Mouse (Mus musculus): ENCODE results near the gene Rnaset2b.
"Not testable (repeated sequence)": the region's sequence is repeated elsewhere in the genome, so short reads cannot be mapped to it uniquely, and the experiment has no call there.

DNA sequence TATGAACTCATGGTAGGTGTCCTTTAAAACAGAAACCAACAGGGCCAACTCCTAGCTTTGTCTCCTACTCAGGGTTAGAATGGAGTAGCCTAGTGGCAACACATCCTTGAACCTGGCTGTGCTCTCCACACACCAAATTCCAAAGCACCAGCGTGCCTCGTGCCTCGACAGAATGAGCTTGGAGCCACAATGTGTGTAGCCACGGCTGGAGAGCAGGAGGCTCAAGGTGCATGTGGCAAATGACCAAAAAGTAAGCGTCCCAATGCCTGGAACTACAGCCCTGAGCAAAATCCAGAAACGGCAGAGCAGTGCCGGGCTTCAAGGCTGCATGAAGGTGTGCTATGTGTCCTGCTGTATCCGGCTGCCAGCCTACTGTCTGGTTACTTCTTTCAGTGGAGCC is 804 bp downstream of the Rnaset2b start:
- TF ChIP-seq CTCF, EP300 (IDR thresholded peaks at IDR 0.05; ENCODE audit: low read depth): not testable (repeated sequence)
